Mouse (Mus musculus) CH12.LX (cell line): ENCODE data around the gene Tmem206. TPM values are rescaled to one million over a fixed set of nuclear protein-coding genes. Genes with fewer than 3 reads are reported as not detected.
A peak's percentile ranks its signal among the peaks of the same experiment; 100 is the strongest.

ENCODE experiments used
- DNase-seq: peaks from one replicate; pipeline ENCODE4 v3.0.0-alpha.2; 2013; ENCODE audit errors: extremely low read depth
- H3K27ac ChIP-seq: 2 replicates; pipeline ENCODE4 v1.5.1; 2012; ENCODE audit warnings: low read depth, mild to moderate bottlenecking, control low read depth, moderate library complexity; ENCODE audit not compliant: insufficient read depth
- H3K27me3 ChIP-seq: replicated peaks from 2 replicates; pipeline ENCODE3; 2012; ENCODE audit warnings: inconsistent platforms
- H3K36me3 ChIP-seq, 2 experiments: replicated peaks in 1 of 2; 2 replicates each; pipeline versions ENCODE3 to v1.6.1; 2012; ENCODE audit warnings: inconsistent platforms in 1 of 2, low read length in 1 of 2, mild to moderate bottlenecking in 1 of 2, mixed read lengths in 1 of 2, moderate library complexity in 1 of 2; ENCODE audit not compliant: control insufficient read depth in 1 of 2, insufficient read depth in 1 of 2
- H3K4me1 ChIP-seq, 2 experiments: 2 replicates each; pipeline ENCODE4 v1.6.1; 2012; ENCODE audit warnings: inconsistent platforms in 1 of 2, moderate library complexity in 1 of 2; ENCODE audit not compliant: insufficient read depth in 2 of 2, control insufficient read depth in 1 of 2
- H3K4me2 ChIP-seq: 2 replicates; pipeline ENCODE4 v1.6.1; 2012; ENCODE audit warnings: low read depth, mild to moderate bottlenecking, control low read depth; ENCODE audit not compliant: poor library complexity, insufficient read depth, severe bottlenecking
- H3K4me3 ChIP-seq, 3 experiments: fragments of 150-350 bp in 1 of 3; sonication (generic) in 1 of 3; replicated peaks in 1 of 3; 2 replicates each; pipeline versions ENCODE3 to v1.5.1; 2011 to 2012; ENCODE audit warnings: low read depth in 2 of 3, low read length in 2 of 3, mild to moderate bottlenecking in 2 of 3, moderate library complexity in 2 of 3, control low read depth in 1 of 3, improper control_type of control experiment in 1 of 3, inconsistent platforms in 1 of 3, mixed read lengths in 1 of 3; ENCODE audit not compliant: poor library complexity in 1 of 3
- H3K79me2 ChIP-seq: replicated peaks from 2 replicates; pipeline ENCODE4 v1.6.1; 2012; ENCODE audit warnings: mild to moderate bottlenecking, moderate library complexity; ENCODE audit not compliant: control insufficient read depth, poor library complexity, insufficient read depth, severe bottlenecking; ENCODE audit errors: extremely low read depth
- H3K9ac ChIP-seq: 2 replicates; pipeline ENCODE4 v1.6.1; 2012; ENCODE audit warnings: low read depth, mild to moderate bottlenecking, control low read depth, moderate library complexity; ENCODE audit not compliant: insufficient read depth
- H3K9me3 ChIP-seq: replicated peaks from 2 replicates; pipeline ENCODE3; 2012; ENCODE audit warnings: low read length, inconsistent platforms, mixed read lengths
- BHLHE40 ChIP-seq: IDR thresholded peaks from 2 replicates; pipeline ENCODE4 v1.6.1; 2011; ENCODE audit warnings: mild to moderate bottlenecking, low read depth, low read length, improper control_type of control experiment
- CHD2 ChIP-seq: IDR thresholded peaks from 2 replicates; pipeline ENCODE4 v1.6.1; 2011; ENCODE audit warnings: low read length, improper control_type of control experiment
- CTCF ChIP-seq, 2 experiments: IDR thresholded peaks in 1 of 2; conservative IDR thresholded peaks in 1 of 2; 2 replicates each; pipeline ENCODE4 v1.5.1; 2011 to 2012; ENCODE audit warnings: low read depth in 2 of 2, low read length in 2 of 2, improper control_type of control experiment in 1 of 2, inconsistent platforms in 1 of 2, mild to moderate bottlenecking in 1 of 2, moderate library complexity in 1 of 2
- E2F4 ChIP-seq: IDR thresholded peaks from 2 replicates; pipeline ENCODE4 v1.6.1; 2011; ENCODE audit warnings: low read depth, low read length, improper control_type of control experiment; ENCODE audit not compliant: insufficient replicate concordance
- ELF1 ChIP-seq: IDR thresholded peaks from 2 replicates; pipeline ENCODE4 v1.6.1; 2014; ENCODE audit warnings: low read depth, mild to moderate bottlenecking, inconsistent platforms, low read length, improper control_type of control experiment
- EP300 ChIP-seq: IDR thresholded peaks from 2 replicates; pipeline ENCODE4 v1.6.1; 2011; ENCODE audit warnings: low read length, improper control_type of control experiment
- ETS1 ChIP-seq: conservative IDR thresholded peaks from 2 replicates; pipeline ENCODE4 v1.6.1; 2012; ENCODE audit warnings: low read depth, mild to moderate bottlenecking, inconsistent platforms, low read length, improper control_type of control experiment, moderate library complexity
- IRF4 ChIP-seq: IDR thresholded peaks from 2 replicates; pipeline ENCODE4 v1.6.1; 2014; ENCODE audit warnings: low read depth, mild to moderate bottlenecking, inconsistent platforms, low read length, improper control_type of control experiment
- JUND ChIP-seq: conservative IDR thresholded peaks from 2 replicates; pipeline ENCODE4 v1.6.1; 2011; ENCODE audit warnings: low read depth, low read length, improper control_type of control experiment
- KAT2A ChIP-seq: IDR thresholded peaks from 2 replicates; pipeline ENCODE4 v1.6.1; 2012; ENCODE audit warnings: low read length, improper control_type of control experiment, inconsistent platforms; ENCODE audit not compliant: insufficient replicate concordance
- MAX ChIP-seq: IDR thresholded peaks from 2 replicates; pipeline ENCODE4 v1.6.1; 2011; ENCODE audit warnings: low read length, improper control_type of control experiment
- MAZ ChIP-seq: IDR thresholded peaks from 2 replicates; pipeline ENCODE4 v1.6.1; 2012; ENCODE audit warnings: low read depth, mild to moderate bottlenecking, inconsistent platforms, low read length, improper control_type of control experiment, moderate library complexity
- MEF2A ChIP-seq: IDR thresholded peaks from 2 replicates; pipeline ENCODE4 v1.6.1; 2014; ENCODE audit warnings: low read depth, mild to moderate bottlenecking, inconsistent platforms, low read length, improper control_type of control experiment, borderline replicate concordance
- MYC ChIP-seq: IDR thresholded peaks from 2 replicates; pipeline ENCODE4 v1.6.1; 2011; ENCODE audit warnings: low read depth, mild to moderate bottlenecking, improper control_type of control experiment, low read length
- NELFE ChIP-seq: IDR thresholded peaks from 2 replicates; pipeline ENCODE4 v1.6.1; 2011; ENCODE audit warnings: low read depth, low read length, improper control_type of control experiment
- PAX5 ChIP-seq: IDR thresholded peaks from 2 replicates; pipeline ENCODE4 v1.6.1; 2012; ENCODE audit warnings: low read length, inconsistent platforms, mixed read lengths
- RAD21 ChIP-seq: IDR thresholded peaks from 2 replicates; pipeline ENCODE4 v1.6.1; 2011; ENCODE audit warnings: low read depth, mild to moderate bottlenecking, low read length, improper control_type of control experiment, moderate library complexity
- SMC3 ChIP-seq: IDR thresholded peaks from 2 replicates; pipeline ENCODE4 v1.6.1; 2011; ENCODE audit warnings: low read depth, low read length, improper control_type of control experiment
- TBP ChIP-seq: conservative IDR thresholded peaks from 2 replicates; pipeline ENCODE4 v1.6.1; 2011; ENCODE audit warnings: low read depth, low read length, improper control_type of control experiment
- TCF12 ChIP-seq: IDR thresholded peaks from 2 replicates; pipeline ENCODE4 v1.6.1; 2014; ENCODE audit warnings: low read depth, mild to moderate bottlenecking, inconsistent platforms, low read length, improper control_type of control experiment
- UBTF ChIP-seq: IDR thresholded peaks from 2 replicates; pipeline ENCODE4 v1.6.1; 2012; ENCODE audit warnings: low read depth, mild to moderate bottlenecking, inconsistent platforms, low read length, improper control_type of control experiment, moderate library complexity
- USF1 ChIP-seq: IDR thresholded peaks from 2 replicates; pipeline ENCODE4 v1.6.1; 2014; ENCODE audit warnings: low read depth, mild to moderate bottlenecking, inconsistent platforms, low read length, improper control_type of control experiment
- USF2 ChIP-seq: conservative IDR thresholded peaks from 2 replicates; pipeline ENCODE4 v1.6.1; 2011; ENCODE audit warnings: low read depth, low read length, improper control_type of control experiment
- ZC3H11A ChIP-seq: IDR thresholded peaks from 2 replicates; pipeline ENCODE4 v1.6.1; 2012; ENCODE audit warnings: low read depth, mild to moderate bottlenecking, inconsistent platforms, low read length, improper control_type of control experiment
- ZKSCAN1 ChIP-seq: IDR thresholded peaks from 2 replicates; pipeline ENCODE4 v1.6.1; 2012; ENCODE audit warnings: low read depth, inconsistent platforms, low read length, improper control_type of control experiment, borderline replicate concordance
- dilution Hi-C: fragments of 300-500 bp; cut with MboI; formaldehyde crosslinking; loops from 2 replicates; pipeline ENCODE4 v1.14.3; 2020; ENCODE audit warnings: low sequenced_read_pairs; ENCODE audit not compliant: extremely low pct_unique_long_range_greater_than_20kb, extremely low pct_ligation_motif_present
- in situ Hi-C: fragments of 300-500 bp; cut with MboI; formaldehyde crosslinking; loops from 3 replicates; pipeline ENCODE4 v1.14.3; 2019; ENCODE audit warnings: low sequenced_read_pairs, low pct_ligation_motif_present, low pct_unique_long_range_greater_than_20kb, mixed read lengths
- polyA plus RNA-seq: library from polyadenylated mRNA; unstranded; fragments of >175 nt; gene quantifications from 2 replicates; pipeline ENCODE4 v1.2.1, GENCODE M21; 2012; ENCODE audit warnings: low read depth; ENCODE audit not compliant: insufficient read length
- total RNA-seq, 2 experiments: library from RNA; depleted of rRNA; stranded (reverse); fragments of 300-350 nt in 1 of 2; fragments of >200 nt in 1 of 2; gene quantifications; 2 replicates each; pipeline ENCODE4 v1.2.3; 2012 to 2014

Gene Tmem206
- total and polyA plus RNA-seq, 3 experiments, result 13.1 to 16.4 (median 15.4) TPM

GRCm38 (mm10) chr1:191288762-191289161, 37.0 kb upstream of the Tmem206 start:
- no peak overlapping the region for H3K4me3 ChIP-seq
- no peaks in the 10 kb centered on the region for H3K36me3 ChIP-seq
- TF ChIP-seq TCF12 (0 out of 2 replicates have a peak, but pooled peaks have one; percentile 9), ZC3H11A (0 out of 2 replicates have a peak, but pooled peaks have one; percentile 24), ETS1 (no peak), IRF4 (peak; percentile 20; the same call in 1 of the 2 replicates), BHLHE40 (peak; percentile 20; the same call in 1 of the 2 replicates), PAX5 (no peak), SMC3 (peak; percentile 95), TBP (no peak), USF1 (no peak), USF2 (no peak), KAT2A (no peak), MAZ (peak; percentile 53; the same call in 1 of the 2 replicates), CTCF (conservative IDR thresholded peaks at IDR 0.05 in 1 of 2, IDR thresholded peaks at IDR 0.05 in 1 of 2; ENCODE audit: low read depth in 2 of 2, low read length in 2 of 2) (peak; percentile 66 to 99), RAD21 (peak; percentile 76), UBTF (no peak), MYC (no peak), NELFE (no peak; the same call in 1 of the 2 replicates), E2F4 (no peak)
- TF ChIP-seq, all 38 proteins: peak for 8
- in situ Hi-C loops, result loop anchor here (10.0 kb wide), 1 partner anchor 334 kb away; no protein-coding TSS in a partner anchor
- H3K27ac ChIP-seq, result no peak overlapping the region
- no peak overlapping the region for H3K9ac ChIP-seq
- DNase-seq, result peak; percentile 89
- H3K9me3 ChIP-seq, result peaks cover 4% of the 10 kb centered on the region
- H3K4me2 ChIP-seq, result no peak overlapping the region
- H3K27me3 ChIP-seq, result no peaks in the 10 kb centered on the region
- dilution Hi-C loops, result no loop called here
- peaks cover 12 to 42% of the 10 kb centered on the region in 2 experiments for H3K4me1 ChIP-seq
- H3K79me2 ChIP-seq, result no peaks in the 10 kb centered on the region

DNA sequence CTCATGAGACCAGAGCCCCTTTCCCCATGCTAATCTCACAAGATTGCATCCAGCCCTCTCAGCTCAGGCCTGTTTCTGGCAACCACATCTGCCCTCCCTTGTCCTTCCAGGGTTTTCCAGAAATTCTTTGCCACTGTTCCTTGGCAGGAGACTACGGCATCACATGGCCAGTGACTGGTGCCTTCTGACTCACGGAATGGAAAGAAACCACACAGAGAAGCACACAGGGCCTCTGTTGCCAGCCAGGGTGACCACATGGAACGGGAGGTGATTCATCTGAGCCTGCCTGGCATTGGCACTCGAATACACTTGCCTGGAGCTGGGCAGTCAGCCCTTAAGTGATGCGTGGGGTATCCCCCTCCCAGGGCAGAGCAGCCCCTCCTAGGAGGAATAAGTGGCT, 33.4 kb upstream of the Tmem206 start:
- Histone ChIP-seq H3K36me3 (no peaks in the 10 kb centered on the region), H3K4me2 (no peak overlapping the region), H3K4me3 (no peak overlapping the region), H3K27ac (no peak overlapping the region), H3K27me3 (peaks cover 1% of the 10 kb centered on the region), H3K79me2 (no peaks in the 10 kb centered on the region), H3K9ac (no peak overlapping the region), H3K4me1 (peaks cover 17 to 51% of the 10 kb centered on the region in 2 experiments), H3K9me3 (no peaks in the 10 kb centered on the region)
- peak; percentile 59 for DNase-seq
- TF ChIP-seq TCF12, result no peak
- TF ChIP-seq EP300, result peak; percentile 36
- no peak for TF ChIP-seq JUND
- no peak for TF ChIP-seq SMC3
- no peak for TF ChIP-seq ZKSCAN1
- TF ChIP-seq PAX5, result no peak
- peak; percentile 75 for TF ChIP-seq BHLHE40
- peak; percentile 73 for TF ChIP-seq ETS1
- TF ChIP-seq CHD2, result no peak
- peak; percentile 44; the same call in 1 of the 2 replicates for TF ChIP-seq IRF4
- TF ChIP-seq MEF2A, result peak; percentile 29; the same call in 1 of the 2 replicates
- TF ChIP-seq ELF1, result no peak
- TF ChIP-seq MAZ, result no peak; the same call in 1 of the 2 replicates
- TF ChIP-seq MAX, result peak; percentile 11; the same call in 1 of the 2 replicates
- dilution Hi-C loops (no loop called here), in situ Hi-C loops (no loop called here)
